Mouse (Mus musculus): ENCODE results near the gene Slc16a12.
"Not testable (repeated sequence)": the region's sequence is repeated elsewhere in the genome, so short reads cannot be mapped to it uniquely, and the experiment has no call there.

The Slc16a12 gene

GRCm38 (mm10) chr19:34746688-34747504 is at the start of gene Slc16a12:
TSS of gene Slc16a12 (minus strand) at chr19:34747289.
- DNase-seq (ENCODE audit: low spot score), result peak; percentile 24

GRCm38 (mm10) chr19:34796396-34796795 is 49.3 kb upstream of the Slc16a12 start:
- no peak for DNase-seq (ENCODE audit: low spot score)

- DNase-seq (ENCODE audit: low spot score), result no peak
Observed at GRCm38 (mm10) chr19:34782491-34782890, 35.4 kb upstream of the Slc16a12 start.

GRCm38 (mm10) chr19:34778993-34779392 is 31.9 kb upstream of the Slc16a12 start:
- DNase-seq (ENCODE audit: low spot score), result no peak

GRCm38 (mm10) chr19:34778098-34778497 is 31.0 kb upstream of the Slc16a12 start:
- no peak for DNase-seq (ENCODE audit: low spot score)

- DNase-seq (ENCODE audit: low spot score), result peak; percentile 23
Observed at GRCm38 (mm10) chr19:34772775-34773174, 25.7 kb upstream of the Slc16a12 start.

- no peak for DNase-seq (ENCODE audit: low spot score)
Observed at GRCm38 (mm10) chr19:34770764-34771163, 23.7 kb upstream of the Slc16a12 start.

GRCm38 (mm10) chr19:34758754-34759153 is 11.7 kb upstream of the Slc16a12 start:
- no peak for DNase-seq (ENCODE audit: low spot score)

- no peak for DNase-seq (ENCODE audit: low spot score)
Observed at GRCm38 (mm10) chr19:34756561-34757240, 9.6 kb upstream of the Slc16a12 start.

GRCm38 (mm10) chr19:34755680-34756079 is 8.6 kb upstream of the Slc16a12 start:
- no peak for DNase-seq (ENCODE audit: low spot score)

- no peak for DNase-seq (ENCODE audit: low spot score)
Observed at GRCm38 (mm10) chr19:34753243-34753642, 6.2 kb upstream of the Slc16a12 start.

GRCm38 (mm10) chr19:34752391-34753092 is 5.5 kb upstream of the Slc16a12 start:
- no peak for DNase-seq (ENCODE audit: low spot score)

GRCm38 (mm10) chr19:34751150-34751549 is 4.1 kb upstream of the Slc16a12 start:
- DNase-seq (ENCODE audit: low spot score), result no peak

GRCm38 (mm10) chr19:34748992-34749391 is 1.9 kb upstream of the Slc16a12 start:
- no peak for DNase-seq (ENCODE audit: low spot score)

- not testable (repeated sequence) for DNase-seq (ENCODE audit: low spot score)
Observed at GRCm38 (mm10) chr19:34747969-34748368, 880 bp upstream of the Slc16a12 start.

- DNase-seq (ENCODE audit: low spot score), result no peak
Observed at GRCm38 (mm10) chr19:34746201-34746600, 888 bp downstream of the Slc16a12 start.

- no peak for DNase-seq (ENCODE audit: low spot score)
Observed at GRCm38 (mm10) chr19:34745012-34745411, 2.1 kb downstream of the Slc16a12 start.

- DNase-seq (ENCODE audit: low spot score), result no peak
Observed at GRCm38 (mm10) chr19:34737916-34738315, 9.2 kb downstream of the Slc16a12 start.

GRCm38 (mm10) chr19:34735900-34736299 is 11.2 kb downstream of the Slc16a12 start:
- no peak for DNase-seq (ENCODE audit: low spot score)

GRCm38 (mm10) chr19:34733020-34733419 is 14.1 kb downstream of the Slc16a12 start:
- DNase-seq (ENCODE audit: low spot score), result no peak

GRCm38 (mm10) chr19:34731356-34731755 is 15.7 kb downstream of the Slc16a12 start:
- DNase-seq (ENCODE audit: low spot score), result no peak

- DNase-seq (ENCODE audit: low spot score), result no peak
Observed at GRCm38 (mm10) chr19:34730584-34730983, 16.5 kb downstream of the Slc16a12 start.

GRCm38 (mm10) chr19:34729505-34729904 is 17.6 kb downstream of the Slc16a12 start:
- DNase-seq (ENCODE audit: low spot score), result no peak

Measured in MN1 (cell line).